Mouse (Mus musculus): ENCODE data around the gene Vta1. TPM values are rescaled to one million over a fixed set of nuclear protein-coding genes. Genes with fewer than 3 reads are reported as not detected.

Vta1 gene
- total RNA-seq, 2 experiments from 2014 or later, result 30.6 to 32.7 TPM

Other genes starting within 250 kb of the Vta1 start
- gene Adgrg6, start 159.9 kb downstream of the Vta1 start, total RNA-seq (2021), result 1 to 10 TPM; 2.7 to 3.5 TPM
- not detected for gene Nmbr, start within 50 bp of the Vta1 start, total RNA-seq (2021)
- not detected for gene Gje1, start 12.7 kb upstream of the Vta1 start, total RNA-seq (2021)

Measured in heart, postnatal 14 days (tissue).